Mouse (Mus musculus) cortical plate, adult 2 months (tissue): ENCODE data around the gene Hoxb7. TPM values are rescaled to one million over a fixed set of nuclear protein-coding genes. Genes with fewer than 3 reads are reported as not detected.

Source experiments
- H3K27ac ChIP-seq: fragments of 200-500 bp; 2 replicates; pipeline ENCODE4 v1.5.1; 2012; ENCODE audit warnings: low read length, control low read depth, inconsistent platforms; ENCODE audit not compliant: insufficient read depth
- H3K4me1 ChIP-seq: fragments of 200-500 bp; 2 replicates; pipeline ENCODE4 v1.6.1; 2011; ENCODE audit warnings: low read length; ENCODE audit not compliant: control insufficient read depth, insufficient read depth
- H3K4me3 ChIP-seq: fragments of 200-500 bp; 2 replicates; pipeline ENCODE4 v1.5.1; 2011; ENCODE audit warnings: mild to moderate bottlenecking, low read length, control low read depth; ENCODE audit not compliant: insufficient read depth
- CTCF ChIP-seq: fragments of 200-500 bp; IDR thresholded peaks from 2 replicates; pipeline ENCODE4 v1.5.1; 2011; ENCODE audit warnings: mild to moderate bottlenecking, control low read depth, low read length; ENCODE audit not compliant: insufficient read depth; ENCODE audit errors: extremely low read depth
- POLR2A ChIP-seq: fragments of 200-500 bp; IDR thresholded peaks from 2 replicates; pipeline ENCODE4 v1.6.1; 2011; ENCODE audit warnings: mild to moderate bottlenecking, low read length, control low read depth; ENCODE audit not compliant: insufficient read depth; ENCODE audit errors: extremely low read depth
- polyA plus RNA-seq: library from polyadenylated mRNA; depleted of rRNA; stranded (reverse); fragments of >200 nt; gene quantifications from 2 replicates; pipeline ENCODE4 v1.2.3, GENCODE M21; 2012

Gene Hoxb7
- polyA plus RNA-seq, 1 experiment, result not detected

- TF ChIP-seq POLR2A, result no peak
- no peak for TF ChIP-seq CTCF
- Histone ChIP-seq H3K4me3 (no peak overlapping the region), H3K4me1 (no peaks in the 10 kb centered on the region), H3K27ac (no peak overlapping the region)
Measured at GRCm38 (mm10) chr11:96308763-96309162, 22.3 kb downstream of the Hoxb7 start.

GRCm38 (mm10) chr11:96309288-96309687, 22.9 kb downstream of the Hoxb7 start:
- no peak overlapping the region for H3K4me3 ChIP-seq
- H3K27ac ChIP-seq, result no peak overlapping the region
- no peak for TF ChIP-seq CTCF
- no peak for TF ChIP-seq POLR2A
- no peaks in the 10 kb centered on the region for H3K4me1 ChIP-seq

GRCm38 (mm10) chr11:96310183-96310938, 23.9 kb downstream of the Hoxb7 start:
- H3K4me3 ChIP-seq, result no peak overlapping the region
- no peak for TF ChIP-seq POLR2A
- H3K27ac ChIP-seq, result no peak overlapping the region
- no peaks in the 10 kb centered on the region for H3K4me1 ChIP-seq

- Histone ChIP-seq H3K4me3 (no peak overlapping the region), H3K27ac (no peak overlapping the region), H3K4me1 (no peaks in the 10 kb centered on the region)
- TF ChIP-seq POLR2A, result no peak
- no peak for TF ChIP-seq CTCF
Measured at GRCm38 (mm10) chr11:96311097-96311496, 24.7 kb downstream of the Hoxb7 start.

GRCm38 (mm10) chr11:96311520-96312417, 25.3 kb downstream of the Hoxb7 start:
- TF ChIP-seq POLR2A (no peak), CTCF (peak; percentile 29; the same call in 1 of the 2 replicates)
- no peak overlapping the region for H3K4me3 ChIP-seq
- H3K27ac ChIP-seq, result no peak overlapping the region
- H3K4me1 ChIP-seq, result no peaks in the 10 kb centered on the region

GRCm38 (mm10) chr11:96313134-96313533, 26.7 kb downstream of the Hoxb7 start:
- no peak overlapping the region for H3K27ac ChIP-seq
- H3K4me3 ChIP-seq, result no peak overlapping the region
- no peak for TF ChIP-seq POLR2A
- no peak for TF ChIP-seq CTCF
- no peaks in the 10 kb centered on the region for H3K4me1 ChIP-seq

- H3K27ac ChIP-seq, result no peak overlapping the region
- no peaks in the 10 kb centered on the region for H3K4me1 ChIP-seq
- TF ChIP-seq POLR2A (no peak), CTCF (no peak)
- no peak overlapping the region for H3K4me3 ChIP-seq
Measured at GRCm38 (mm10) chr11:96313806-96314428, 27.5 kb downstream of the Hoxb7 start.

GRCm38 (mm10) chr11:96314671-96315343, 28.4 kb downstream of the Hoxb7 start:
- no peak overlapping the region for H3K27ac ChIP-seq
- no peak overlapping the region for H3K4me3 ChIP-seq
- no peaks in the 10 kb centered on the region for H3K4me1 ChIP-seq
- TF ChIP-seq CTCF, result no peak
- no peak for TF ChIP-seq POLR2A

- no peaks in the 10 kb centered on the region for H3K4me1 ChIP-seq
- no peak for TF ChIP-seq CTCF
- TF ChIP-seq POLR2A, result no peak
- H3K4me3 ChIP-seq, result no peak overlapping the region
- no peak overlapping the region for H3K27ac ChIP-seq
Measured at GRCm38 (mm10) chr11:96315344-96315681, 28.9 kb downstream of the Hoxb7 start.
